In the genomic region with DNA sequence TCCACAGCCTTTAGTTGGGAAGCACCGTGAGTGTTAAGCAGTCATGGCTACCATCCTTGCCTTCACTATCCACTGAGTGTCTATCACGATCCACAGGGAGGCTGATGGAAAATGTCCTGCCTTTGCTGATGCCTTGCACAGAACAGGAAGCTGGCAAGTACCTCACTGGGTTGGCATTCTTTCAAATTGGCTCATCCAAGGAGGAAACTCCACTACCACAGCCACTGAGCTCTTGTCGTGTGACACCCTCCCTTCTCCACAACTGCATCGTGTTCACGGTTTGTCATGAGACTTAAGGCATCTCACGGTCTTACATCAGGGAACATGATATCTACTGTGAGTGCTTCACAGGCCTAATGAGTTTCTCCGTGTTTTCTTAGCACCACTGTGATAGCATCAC, we compare ENCODE assay signal across 8 mouse cellular contexts. TPM values are rescaled to one million over a fixed set of nuclear protein-coding genes. Genes with fewer than 3 reads are reported as not detected.
DNase-seq lines count a peak whose midpoint lies in the region.
"Had no signal": no experiment of that assay in that cellular context is flagged by ENCODE, and none has a peak within 500 bp of the region (broad histone marks: within the 10 kb centered on the region; RNA-seq: fewer than 3 reads in every experiment).

No protein-coding gene starts in this region.

- peak; percentile 29 to 35 for DNase-seq in heart, adult 9 months (ENCODE audit: low spot score in 2 of 2)
- no peak for DNase-seq in heart, postnatal 25 days (ENCODE audit: low spot score)
- DNase-seq in 416B (ENCODE audit: low read depth) (peak; percentile 66), NIH3T3 (ENCODE audit: low read depth) (peak; percentile 12)
- DNase-seq in lung, postnatal 14 days: peak; percentile 54
- DNase-seq in layer of hippocampus, postnatal 10 days (ENCODE audit: low spot score in 2 of 2): no peak
- DNase-seq in adrenal gland, adult 18-20 months (ENCODE audit: low spot score in 2 of 2): no peak
- DNase-seq: thymus, postnatal 36 days had no signal

- intact Hi-C loops in heart, postnatal 25 days (cut with DNase I): no loop called here

RNA-seq across cellular contexts. Expression of a gene that starts 22.9 kb away (rescaled TPM):
- total RNA-seq in heart, postnatal 25 days (2021): under 1 TPM; 0.25 to 0.52 TPM
- under 1 TPM in 1 of 2 experiments, not detected in 1; 0.21 TPM for total RNA-seq in layer of hippocampus, postnatal 10 days (2021)
- total RNA-seq in adrenal gland, adult 18-20 months (2021): 1 to 10 TPM; 1.5 to 3.0 TPM

Comparison
In these comparisons a context has a peak if more than half of its experiments do, and no peak if none do; other contexts are left out.
1. DNase-seq: peak in heart, adult 9 months (2 of 2), 416B (single experiment), NIH3T3 (single experiment) and lung, postnatal 14 days (single experiment); none in heart, postnatal 25 days (single experiment), layer of hippocampus, postnatal 10 days (0 of 2) and adrenal gland, adult 18-20 months (0 of 2).